Mouse (Mus musculus) kidney, adult 2 months (tissue): Measurements from ENCODE around the gene Etv2. TPM values are rescaled to one million over a fixed set of nuclear protein-coding genes. Genes with fewer than 3 reads are reported as not detected.

ENCODE experiments used
- DNase-seq: peaks from one replicate; pipeline ENCODE4 v3.0.0; 2021
- H3K27ac ChIP-seq: fragments of 200-500 bp; 2 replicates; pipeline ENCODE4 v1.5.1; 2012; ENCODE audit warnings: low read depth, low read length, control low read depth, inconsistent platforms; ENCODE audit not compliant: insufficient read depth
- H3K27me3 ChIP-seq: fragments of 200-500 bp; replicated peaks from 2 replicates; pipeline ENCODE4 v1.6.1; 2012; ENCODE audit warnings: mild to moderate bottlenecking, moderate library complexity, low read length, inconsistent platforms; ENCODE audit not compliant: control insufficient read depth, insufficient read depth
- H3K36me3 ChIP-seq: fragments of 200-500 bp; 2 replicates; pipeline ENCODE4 v1.6.1; 2012; ENCODE audit warnings: mild to moderate bottlenecking, moderate library complexity, low read length, inconsistent platforms; ENCODE audit not compliant: control insufficient read depth, insufficient read depth
- H3K4me1 ChIP-seq: fragments of 200-500 bp; 2 replicates; pipeline ENCODE4 v1.6.1; 2011; ENCODE audit warnings: low read length; ENCODE audit not compliant: control insufficient read depth, insufficient read depth
- H3K4me3 ChIP-seq: fragments of 200-500 bp; 2 replicates; pipeline ENCODE4 v1.5.1; 2011; ENCODE audit warnings: mild to moderate bottlenecking, low read depth, low read length, control low read depth; ENCODE audit not compliant: insufficient read depth
- CTCF ChIP-seq: fragments of 200-500 bp; conservative IDR thresholded peaks from 2 replicates; pipeline ENCODE4 v1.5.1; 2011; ENCODE audit warnings: low read depth, mild to moderate bottlenecking, control low read depth, low read length, moderate library complexity, mixed read lengths; ENCODE audit not compliant: insufficient read depth, insufficient read length
- POLR2A ChIP-seq: fragments of 200-500 bp; IDR thresholded peaks from one replicate; pipeline ENCODE4 v1.6.1; 2011; ENCODE audit warnings: low read depth, low read length, control low read depth
- WGBS: fragments of 180-500 bp; shearing (Covaris S2); methylation state at CpG from one replicate; pipeline ENCODE4 v1.1.7; 2018; 5-methylcytosine and 5-hydroxymethylcytosine counted together
- polyA plus RNA-seq: library from polyadenylated mRNA; depleted of rRNA; stranded (reverse); fragments of >200 nt; gene quantifications from 2 replicates; pipeline ENCODE4 v1.2.3, GENCODE M21; 2012

The Etv2 gene
- polyA plus RNA-seq, 1 experiment, result not detected

GRCm38 (mm10) chr7:30626647-30627046, 9.0 kb downstream of the Etv2 start:
- 86% methylated on average over 5 of the region's 5 CpGs for WGBS
- peaks cover 3% of the 10 kb centered on the region; the same call in 1 of the 2 replicates for H3K4me1 ChIP-seq
- H3K4me3 ChIP-seq, result no peak overlapping the region
- H3K27me3 ChIP-seq, result no peaks in the 10 kb centered on the region
- DNase-seq, result no peak
- H3K27ac ChIP-seq, result no peak overlapping the region
- TF ChIP-seq POLR2A (no peak), CTCF (no peak)
- H3K36me3 ChIP-seq, result peaks cover 3% of the 10 kb centered on the region; the same call in 1 of the 2 replicates

- H3K27ac ChIP-seq, result peak within 1 kb of the TSS; percentile 99
- H3K27me3 ChIP-seq, result no peaks in the 10 kb centered on the region
- peaks cover 6% of the 10 kb centered on the region; the same call in 1 of the 2 replicates for H3K4me1 ChIP-seq
- DNase-seq, result peak; percentile 94
- peak within 1 kb of the TSS; percentile 93 for H3K4me3 ChIP-seq
- 1% methylated on average over 44 of the region's 44 CpGs for WGBS
- peaks cover 3% of the 10 kb centered on the region; the same call in 1 of the 2 replicates for H3K36me3 ChIP-seq
- TF ChIP-seq POLR2A (peak; percentile 37), CTCF (no peak)
Observed at GRCm38 (mm10) chr7:30625530-30626384, 9.9 kb downstream of the Etv2 start, which contains the start of gene Cox6b1. Gene Cox6b1 (minus strand): TSS chr7:30626151.

- 90% methylated on average over 3 of the region's 3 CpGs for WGBS
- TF ChIP-seq CTCF, result peak; percentile 60
- TF ChIP-seq POLR2A, result no peak
- Histone ChIP-seq H3K4me3 (no peak overlapping the region), H3K4me1 (0 out of 2 replicates have a peak, but pooled peaks cover 3% of the 10 kb centered on the region), H3K36me3 (peaks cover 8% of the 10 kb centered on the region; the same call in 1 of the 2 replicates), H3K27me3 (no peaks in the 10 kb centered on the region), H3K27ac (no peak overlapping the region)
- DNase-seq, result no peak
Observed at GRCm38 (mm10) chr7:30619202-30619601, 16.4 kb downstream of the Etv2 start.

- no peak overlapping the region for H3K27ac ChIP-seq
- H3K4me3 ChIP-seq, result no peak overlapping the region
- H3K4me1 ChIP-seq, result 0 out of 2 replicates have a peak, but pooled peaks cover 3% of the 10 kb centered on the region
- peaks cover 6% of the 10 kb centered on the region; the same call in 1 of the 2 replicates for H3K36me3 ChIP-seq
- 94% methylated on average over 9 of the region's 9 CpGs for WGBS
- DNase-seq, result no peak
- TF ChIP-seq POLR2A (no peak), CTCF (no peak)
- no peaks in the 10 kb centered on the region for H3K27me3 ChIP-seq
Observed at GRCm38 (mm10) chr7:30618658-30619057, 17.0 kb downstream of the Etv2 start.

GRCm38 (mm10) chr7:30615049-30615760, 20.4 kb downstream of the Etv2 start:
- Histone ChIP-seq H3K27me3 (no peaks in the 10 kb centered on the region), H3K4me3 (no peak overlapping the region), H3K27ac (no peak overlapping the region), H3K4me1 (no peaks in the 10 kb centered on the region; the same call in 1 of the 2 replicates), H3K36me3 (peaks cover 4% of the 10 kb centered on the region; the same call in 1 of the 2 replicates)
- WGBS, result 54% methylated on average over 5 of the region's 5 CpGs
- TF ChIP-seq CTCF, result no peak
- no peak for TF ChIP-seq POLR2A
- no peak for DNase-seq

- H3K4me3 ChIP-seq, result no peak overlapping the region
- H3K4me1 ChIP-seq, result no peaks in the 10 kb centered on the region; the same call in 1 of the 2 replicates
- no peak for TF ChIP-seq POLR2A
- 0 out of 2 replicates have a peak, but pooled peaks have one; percentile 13 for TF ChIP-seq CTCF
- no peak overlapping the region for H3K27ac ChIP-seq
- DNase-seq, result no peak
- H3K36me3 ChIP-seq, result peaks cover 4% of the 10 kb centered on the region; the same call in 1 of the 2 replicates
- whole genome bisulfite sequencing, result 63% methylated on average over 2 of the region's 2 CpGs
- H3K27me3 ChIP-seq, result no peaks in the 10 kb centered on the region
Observed at GRCm38 (mm10) chr7:30614454-30614853, 21.2 kb downstream of the Etv2 start.

- Histone ChIP-seq H3K4me1 (no peaks in the 10 kb centered on the region; the same call in 1 of the 2 replicates), H3K27ac (no peak overlapping the region), H3K36me3 (no peaks in the 10 kb centered on the region; the same call in 1 of the 2 replicates), H3K4me3 (no peak overlapping the region), H3K27me3 (no peaks in the 10 kb centered on the region)
- TF ChIP-seq CTCF (peak; percentile 62), POLR2A (no peak)
- DNase-seq, result peak; percentile 73
- WGBS, result 20% methylated on average over 14 of the region's 14 CpGs
Observed at GRCm38 (mm10) chr7:30613529-30614112, 22.0 kb downstream of the Etv2 start.
